Mouse (Mus musculus) heart, embryonic 16.5 days (tissue): ENCODE data around the gene Cd3eap. TPM values are rescaled to one million over a fixed set of nuclear protein-coding genes. Genes with fewer than 3 reads are reported as not detected.

Experiments used
- ATAC-seq: fragments of 200-750 bp; cut with Nextera tagmentation; replicated peaks from 2 replicates; pipeline ENCODE4 v1.8.0; 2017; ENCODE audit warnings: moderate number of reproducible peaks; ENCODE audit not compliant: insufficient read depth, low FRiP score; ENCODE audit errors: extremely low read depth
- H3K27ac ChIP-seq: fragments of 300-500 bp; sonication (generic); 2 replicates; pipeline ENCODE4 v1.5.1; 2014; ENCODE audit warnings: mild to moderate bottlenecking, low read length, control low read depth, moderate library complexity
- H3K27me3 ChIP-seq: fragments of 300-500 bp; sonication (generic); 2 replicates; pipeline ENCODE4 v1.6.1; 2014; ENCODE audit warnings: low read length, mixed read lengths; ENCODE audit not compliant: control insufficient read depth, insufficient read depth
- H3K36me3 ChIP-seq: fragments of 300-500 bp; sonication (generic); 2 replicates; pipeline ENCODE4 v1.6.1; 2014; ENCODE audit not compliant: control insufficient read depth, insufficient read depth
- H3K4me1 ChIP-seq: fragments of 300-500 bp; sonication (generic); 2 replicates; pipeline ENCODE4 v1.6.1; 2014; ENCODE audit warnings: low read length, mixed read lengths; ENCODE audit not compliant: control insufficient read depth, insufficient read depth
- H3K4me2 ChIP-seq: fragments of 300-500 bp; sonication (generic); 2 replicates; pipeline ENCODE4 v1.6.1; 2014; ENCODE audit warnings: low read depth, mild to moderate bottlenecking, control low read depth, low read length
- H3K4me3 ChIP-seq: fragments of 300-500 bp; sonication (generic); 2 replicates; pipeline ENCODE4 v1.5.1; 2014; ENCODE audit warnings: mild to moderate bottlenecking, control low read depth, low read length
- H3K9ac ChIP-seq: fragments of 300-500 bp; sonication (generic); 2 replicates; pipeline ENCODE4 v1.6.1; 2014; ENCODE audit warnings: low read length, control low read depth
- H3K9me3 ChIP-seq: fragments of 300-500 bp; sonication (generic); replicated peaks from 2 replicates; pipeline ENCODE4 v1.6.1; 2016; ENCODE audit warnings: low read length; ENCODE audit not compliant: control insufficient read depth
- WGBS: fragments of 180-500 bp; shearing (Covaris S2); extraction: QIAGEN DNeasy Blood & Tissue Kit; methylation state at CpG from one replicate; pipeline ENCODE4 v1.1.7; 2014; 5-methylcytosine and 5-hydroxymethylcytosine counted together
- microRNA counts: library from miRNA; unstranded; fragments of <30 nt; microRNA quantifications from one replicate; lab custom pipeline; 2016
- microRNA-seq: library from miRNA; unstranded; fragments of <30 nt; microRNA quantifications from one replicate; pipeline ENCODE4, GENCODE M21; 2017
- polyA plus RNA-seq: library from polyadenylated mRNA; unstranded; fragments of >200 nt; fragmentation: Nextera tagmentation; extraction: Ambion mirVana; gene quantifications from 2 replicates; pipeline ENCODE4 v1.2.1, GENCODE M21; 2015

The Cd3eap gene
- polyA plus RNA-seq, 1 experiment from 2014 or later, result 16.7 TPM

DNA sequence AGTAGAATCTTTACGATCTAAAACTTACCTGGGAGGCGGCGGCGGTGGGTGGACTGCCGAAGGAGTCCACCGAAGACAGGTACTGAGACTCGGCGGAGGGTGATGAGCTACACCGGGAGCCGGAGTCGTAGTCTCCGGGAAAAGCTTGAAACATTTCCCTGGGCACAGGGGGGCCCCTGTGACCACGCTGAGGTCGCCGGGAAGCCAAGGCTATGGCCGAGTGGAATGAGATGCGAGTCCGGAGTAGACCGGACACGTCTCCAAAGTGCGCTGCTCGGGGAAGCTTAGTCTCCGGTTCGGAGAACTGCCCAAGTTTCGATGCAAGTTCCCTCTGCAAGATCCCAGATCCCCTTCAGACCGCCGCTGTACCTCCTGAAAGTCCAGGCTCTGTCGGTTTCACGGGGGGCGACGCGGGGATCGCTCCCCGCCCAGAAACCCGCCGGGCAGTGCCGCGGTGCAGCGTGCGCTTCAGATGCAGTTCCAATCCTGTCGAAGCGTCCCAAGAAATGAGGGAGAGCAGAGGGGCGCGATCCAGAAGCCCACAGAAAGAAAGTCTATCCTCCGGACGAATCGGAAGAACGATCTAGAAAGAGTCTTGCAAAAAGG is 49.9 kb downstream of the Cd3eap start:
- Histone ChIP-seq H3K9ac (peak overlapping the region; percentile 76), H3K36me3 (no peaks in the 10 kb centered on the region), H3K27ac (no peak overlapping the region; the same call in 1 of the 2 replicates), H3K27me3 (peaks cover 29% of the 10 kb centered on the region), H3K9me3 (no peaks in the 10 kb centered on the region), H3K4me2 (peak overlapping the region; percentile 100), H3K4me3 (peak overlapping the region; percentile 78), H3K4me1 (peaks cover 23% of the 10 kb centered on the region)
- WGBS, result under 1% methylated on average over 48 of the region's 48 CpGs
- no peak for ATAC-seq

DNA sequence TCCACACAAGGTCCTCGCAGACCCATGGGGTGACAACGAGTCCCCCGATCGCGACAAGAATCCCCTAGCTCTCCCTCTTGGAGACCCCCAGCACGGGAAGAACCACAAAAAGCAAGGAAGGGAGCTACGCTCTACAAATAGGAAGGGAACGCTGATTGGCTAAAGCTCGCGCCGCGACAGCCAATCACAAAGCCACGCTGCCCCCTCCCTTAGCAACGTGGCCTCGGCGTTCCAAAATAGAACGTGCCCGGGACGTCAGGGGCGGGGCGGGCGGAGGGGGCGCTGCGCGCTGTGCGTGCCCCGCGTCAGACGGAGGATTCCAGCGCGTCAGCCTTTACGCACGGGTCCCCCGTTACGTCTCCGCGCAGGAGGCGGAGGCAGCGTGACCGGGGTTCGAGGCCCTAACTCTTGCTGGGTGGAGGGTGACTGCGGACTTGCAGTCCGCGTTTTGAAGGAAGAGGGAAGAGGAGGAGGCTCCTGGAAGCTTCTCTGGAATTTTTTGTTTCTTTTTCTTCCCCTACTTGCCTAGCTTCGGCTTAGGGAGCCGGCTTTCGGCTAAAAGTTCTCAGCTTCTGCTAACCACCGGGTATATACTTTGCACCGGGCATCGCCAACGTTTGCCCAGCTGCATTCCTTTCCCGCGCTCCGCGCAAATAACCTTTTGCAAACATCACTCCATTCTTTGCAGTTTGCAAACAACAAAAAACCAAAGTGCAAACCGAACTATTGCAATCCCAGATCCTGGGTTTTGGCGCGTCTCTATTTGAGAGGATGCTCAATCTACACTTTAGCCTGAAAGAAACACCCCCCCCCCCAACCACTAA is 50.6 kb downstream of the Cd3eap start:
- Histone ChIP-seq H3K27me3 (peaks cover 34% of the 10 kb centered on the region), H3K9ac (peak overlapping the region; percentile 78), H3K4me1 (peaks cover 29% of the 10 kb centered on the region), H3K4me3 (peak overlapping the region; percentile 78), H3K36me3 (no peaks in the 10 kb centered on the region), H3K9me3 (no peaks in the 10 kb centered on the region), H3K4me2 (peak overlapping the region; percentile 100), H3K27ac (peak overlapping the region; percentile 87)
- peak; percentile 85 for ATAC-seq
- under 1% methylated on average over 58 of the region's 58 CpGs for WGBS

DNA sequence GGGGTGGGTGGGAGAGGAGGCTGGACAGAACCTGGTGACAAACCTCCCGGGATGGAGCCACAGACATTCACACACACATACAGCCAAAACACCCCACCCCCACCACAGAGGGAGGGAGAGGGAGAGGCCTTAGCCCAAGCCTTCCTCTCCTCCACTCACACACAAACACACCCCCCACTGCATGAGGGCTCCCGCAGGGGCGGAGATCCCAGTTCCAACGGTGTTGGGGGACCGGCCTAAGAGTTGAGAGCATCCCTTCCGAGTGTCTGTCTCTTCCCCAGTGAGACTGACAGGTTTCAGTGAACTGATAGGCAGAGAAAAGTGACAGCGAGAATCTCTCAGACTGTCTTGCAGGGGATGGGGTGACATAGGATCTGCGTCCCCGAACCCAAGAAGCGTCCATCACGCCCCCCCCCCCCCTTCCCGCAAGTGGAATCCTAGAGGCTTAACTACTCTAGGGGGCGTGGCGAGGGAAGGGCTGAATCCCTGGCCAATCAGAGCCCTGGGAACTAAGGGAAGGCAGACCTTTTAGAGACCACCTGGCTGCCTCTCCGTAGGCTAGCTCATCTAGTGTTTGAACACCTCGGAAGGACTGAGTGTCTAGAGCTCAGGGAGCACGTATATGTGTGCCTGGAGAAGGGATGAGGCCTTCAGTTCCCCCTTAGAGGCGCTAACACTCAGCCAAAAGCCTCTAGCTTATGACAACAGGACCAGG is 51.4 kb downstream of the Cd3eap start:
- Histone ChIP-seq H3K4me1 (peaks cover 32% of the 10 kb centered on the region), H3K36me3 (no peaks in the 10 kb centered on the region), H3K9ac (peak overlapping the region; percentile 78), H3K27ac (peak overlapping the region; percentile 87), H3K4me3 (peak overlapping the region; percentile 78), H3K9me3 (no peaks in the 10 kb centered on the region), H3K27me3 (peaks cover 42% of the 10 kb centered on the region), H3K4me2 (peak overlapping the region; percentile 100)
- WGBS, result 2% methylated on average over 18 of the region's 18 CpGs
- peak; percentile 37 for ATAC-seq

DNA sequence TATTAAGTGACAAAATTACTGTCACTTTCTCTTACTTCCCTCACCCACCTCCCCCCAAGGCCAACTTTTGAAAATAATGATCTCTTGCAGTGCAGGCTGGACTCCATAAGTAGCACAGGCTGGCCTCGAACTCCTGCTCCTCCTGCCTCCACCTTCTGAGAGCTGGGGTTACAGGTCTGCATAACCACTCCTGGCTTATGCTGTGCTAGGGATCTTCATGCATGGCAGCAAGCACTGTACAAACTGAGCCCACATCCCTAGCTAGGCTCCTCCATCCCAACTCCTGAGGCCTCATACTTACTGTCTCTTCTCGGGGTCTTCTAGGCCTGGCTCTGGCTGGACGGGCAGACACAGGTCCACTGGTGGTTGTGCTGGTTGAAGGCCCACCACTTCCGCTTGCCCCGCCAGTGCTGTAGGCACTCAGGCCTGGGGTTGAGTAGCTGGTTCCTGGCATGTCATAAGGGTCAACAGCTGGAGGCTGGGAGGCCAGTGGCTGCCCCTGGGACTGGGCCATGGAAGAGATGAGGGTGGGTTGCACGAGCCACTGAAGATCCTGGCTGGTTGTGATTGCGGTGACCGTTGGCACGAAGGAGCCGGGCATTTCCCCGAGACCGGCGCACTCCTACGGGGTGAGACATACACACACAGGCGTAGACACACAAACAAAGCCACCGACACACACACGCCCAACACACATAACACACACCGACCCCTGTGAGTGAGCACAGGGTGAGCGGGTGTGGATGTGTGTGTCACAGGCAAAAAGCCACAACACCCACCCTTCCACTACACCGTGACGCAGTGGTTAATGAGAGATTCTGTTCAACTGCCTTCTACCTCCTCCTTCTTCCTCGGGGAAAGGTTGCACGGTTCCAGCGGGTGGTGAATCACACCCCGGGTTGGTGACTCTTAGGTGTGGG is 52.2 kb downstream of the Cd3eap start:
- Histone ChIP-seq H3K4me3 (no peak overlapping the region), H3K4me2 (no peak overlapping the region; the same call in 1 of the 2 replicates), H3K27me3 (peaks cover 48% of the 10 kb centered on the region), H3K27ac (no peak overlapping the region), H3K36me3 (no peaks in the 10 kb centered on the region), H3K9me3 (no peaks in the 10 kb centered on the region), H3K4me1 (peaks cover 32% of the 10 kb centered on the region), H3K9ac (peak overlapping the region; percentile 78)
- ATAC-seq, result no peak
- WGBS, result 67% methylated on average over 25 of the region's 25 CpGs

MicroRNAs within 50 kb of the gene (microRNA counts, 519-probe panel; counts per million panel counts)
- microRNA mmu-miR-343 (lab: Ali Mortazavi, UCI), result not detected

Small RNA genes lying within 50 kb of the gene (microRNA-seq; reads per million reads assigned to microRNA genes)
- not detected for gene Mir343

Other genes starting within 250 kb of the Cd3eap start
- gene Gm4969, start 241.1 kb downstream of the Cd3eap start, polyA plus RNA-seq, result 0.38 and 0.64 TPM in 2 replicates
- 9.8 and 9.9 TPM in 2 replicates for gene Fbxo46, start 239.6 kb downstream of the Cd3eap start, polyA plus RNA-seq
- 9.6 and 10.6 TPM in 2 replicates for gene Qpctl, start 210.2 kb downstream of the Cd3eap start, polyA plus RNA-seq
- gene Snrpd2, start 209.8 kb downstream of the Cd3eap start, polyA plus RNA-seq, result 84.3 and 93.8 TPM in 2 replicates
- gene Gipr, start 193.4 kb downstream of the Cd3eap start, polyA plus RNA-seq, result 104 and 107 TPM in 2 replicates
- gene Eml2, start 183.1 kb downstream of the Cd3eap start, polyA plus RNA-seq, result 23.5 and 26.2 TPM in 2 replicates
- 2.4 and 2.7 TPM in 2 replicates for gene Gpr4, start 146.9 kb downstream of the Cd3eap start, polyA plus RNA-seq
- gene Opa3, start 131.1 kb downstream of the Cd3eap start, polyA plus RNA-seq, result 40.4 and 41.8 TPM in 2 replicates
- 84.0 and 86.1 TPM in 2 replicates for gene Vasp, start 87.7 kb downstream of the Cd3eap start, polyA plus RNA-seq
- gene Ppm1n, start 79.4 kb downstream of the Cd3eap start, polyA plus RNA-seq, result 0.11 TPM in 1 of 2 replicates, not detected in the other
- 27.4 and 28.5 TPM in 2 replicates for gene Rtn2, start 76.9 kb downstream of the Cd3eap start, polyA plus RNA-seq
- gene Fosb, start 49.4 kb downstream of the Cd3eap start, polyA plus RNA-seq, result 0.24 and 0.34 TPM in 2 replicates
- gene Ercc1, start 14.7 kb downstream of the Cd3eap start, polyA plus RNA-seq, result 61.0 and 62.4 TPM in 2 replicates
- gene Ppp1r13l, start 266 bp upstream of the Cd3eap start, polyA plus RNA-seq, result 13.6 and 14.2 TPM in 2 replicates
- gene Ercc2, start 22.5 kb upstream of the Cd3eap start, polyA plus RNA-seq, result 11.1 and 12.8 TPM in 2 replicates
- 4.1 and 5.0 TPM in 2 replicates for gene Klc3, start 44.6 kb upstream of the Cd3eap start, polyA plus RNA-seq
- gene Ckm, start 45.3 kb upstream of the Cd3eap start, polyA plus RNA-seq, result 2,882 and 3,117 TPM in 2 replicates
- 4.5 and 6.2 TPM in 2 replicates for gene Mark4, start 99.3 kb upstream of the Cd3eap start, polyA plus RNA-seq
- 0.50 and 0.59 TPM in 2 replicates for gene Exoc3l2, start 103.8 kb upstream of the Cd3eap start, polyA plus RNA-seq
- 1.6 and 1.7 TPM in 2 replicates for gene Bloc1s3, start 148.9 kb upstream of the Cd3eap start, polyA plus RNA-seq
- gene Trappc6a, start 148.9 kb upstream of the Cd3eap start, polyA plus RNA-seq, result 73.2 and 83.4 TPM in 2 replicates
- 0.14 TPM in 1 of 2 replicates, not detected in the other for gene Nkpd1, start 158.4 kb upstream of the Cd3eap start, polyA plus RNA-seq
- 18.2 and 21.1 TPM in 2 replicates for gene Ppp1r37, start 203.6 kb upstream of the Cd3eap start, polyA plus RNA-seq
- gene Zfp296, start 217.8 kb upstream of the Cd3eap start, polyA plus RNA-seq, result 0.24 and 0.66 TPM in 2 replicates
- 125 and 127 TPM in 2 replicates for gene Gemin7, start 218.1 kb upstream of the Cd3eap start, polyA plus RNA-seq
- gene Clasrp, start 245.0 kb upstream of the Cd3eap start, polyA plus RNA-seq, result 31.9 and 35.1 TPM in 2 replicates